Mouse (Mus musculus) lung, embryonic 16.5 days (tissue): ENCODE measurements around the gene Srxn1. TPM values are rescaled to one million over a fixed set of nuclear protein-coding genes. Genes with fewer than 3 reads are reported as not detected.

ENCODE experiments used
- ATAC-seq: fragments of 200-750 bp; cut with Nextera tagmentation; 2 replicates; pipeline ENCODE4 v1.8.0; 2017; ENCODE audit warnings: low read depth, mild to moderate bottlenecking, moderate library complexity
- H3K27ac ChIP-seq: fragments of 300-500 bp; sonication (generic); 2 replicates; pipeline ENCODE4 v1.5.1; 2014; ENCODE audit warnings: mild to moderate bottlenecking, control low read depth, low read length
- H3K27me3 ChIP-seq: fragments of 300-500 bp; sonication (generic); 2 replicates; pipeline ENCODE4 v1.6.1; 2014; ENCODE audit warnings: low read depth, low read length, mixed read lengths; ENCODE audit not compliant: control insufficient read depth, insufficient read depth
- H3K36me3 ChIP-seq: fragments of 300-500 bp; sonication (generic); 2 replicates; pipeline ENCODE4 v1.6.1; 2014; ENCODE audit warnings: low read length; ENCODE audit not compliant: control insufficient read depth, insufficient read depth
- H3K4me1 ChIP-seq: fragments of 300-500 bp; sonication (generic); replicated peaks from 2 replicates; pipeline ENCODE4 v1.6.1; 2014; ENCODE audit warnings: low read length, mixed read lengths; ENCODE audit not compliant: control insufficient read depth, insufficient read depth
- H3K4me2 ChIP-seq: fragments of 300-500 bp; sonication (generic); 2 replicates; pipeline ENCODE4 v1.6.1; 2014; ENCODE audit warnings: low read depth, low read length, control low read depth
- H3K4me3 ChIP-seq: fragments of 300-500 bp; sonication (generic); 2 replicates; pipeline ENCODE4 v1.5.1; 2014; ENCODE audit warnings: mild to moderate bottlenecking, low read length, control low read depth
- H3K9ac ChIP-seq: fragments of 300-500 bp; sonication (generic); 2 replicates; pipeline ENCODE4 v1.6.1; 2014; ENCODE audit warnings: low read length, control low read depth
- H3K9me3 ChIP-seq: fragments of 300-500 bp; sonication (generic); 2 replicates; pipeline ENCODE4 v1.6.1; 2016; ENCODE audit warnings: low read length; ENCODE audit not compliant: control insufficient read depth
- WGBS: fragments of 180-500 bp; shearing (Covaris S2); extraction: QIAGEN DNeasy Blood & Tissue Kit; methylation state at CpG from one replicate; pipeline ENCODE4 v1.1.7; 2014; 5-methylcytosine and 5-hydroxymethylcytosine counted together
- polyA plus RNA-seq: library from polyadenylated mRNA; unstranded; fragments of >200 nt; fragmentation: Nextera tagmentation; extraction: Ambion mirVana; gene quantifications from 2 replicates; pipeline ENCODE4 v1.2.1, GENCODE M21; 2015

Gene Srxn1
- polyA plus RNA-seq, 1 experiment from 2014 or later: 5.7 TPM

DNA sequence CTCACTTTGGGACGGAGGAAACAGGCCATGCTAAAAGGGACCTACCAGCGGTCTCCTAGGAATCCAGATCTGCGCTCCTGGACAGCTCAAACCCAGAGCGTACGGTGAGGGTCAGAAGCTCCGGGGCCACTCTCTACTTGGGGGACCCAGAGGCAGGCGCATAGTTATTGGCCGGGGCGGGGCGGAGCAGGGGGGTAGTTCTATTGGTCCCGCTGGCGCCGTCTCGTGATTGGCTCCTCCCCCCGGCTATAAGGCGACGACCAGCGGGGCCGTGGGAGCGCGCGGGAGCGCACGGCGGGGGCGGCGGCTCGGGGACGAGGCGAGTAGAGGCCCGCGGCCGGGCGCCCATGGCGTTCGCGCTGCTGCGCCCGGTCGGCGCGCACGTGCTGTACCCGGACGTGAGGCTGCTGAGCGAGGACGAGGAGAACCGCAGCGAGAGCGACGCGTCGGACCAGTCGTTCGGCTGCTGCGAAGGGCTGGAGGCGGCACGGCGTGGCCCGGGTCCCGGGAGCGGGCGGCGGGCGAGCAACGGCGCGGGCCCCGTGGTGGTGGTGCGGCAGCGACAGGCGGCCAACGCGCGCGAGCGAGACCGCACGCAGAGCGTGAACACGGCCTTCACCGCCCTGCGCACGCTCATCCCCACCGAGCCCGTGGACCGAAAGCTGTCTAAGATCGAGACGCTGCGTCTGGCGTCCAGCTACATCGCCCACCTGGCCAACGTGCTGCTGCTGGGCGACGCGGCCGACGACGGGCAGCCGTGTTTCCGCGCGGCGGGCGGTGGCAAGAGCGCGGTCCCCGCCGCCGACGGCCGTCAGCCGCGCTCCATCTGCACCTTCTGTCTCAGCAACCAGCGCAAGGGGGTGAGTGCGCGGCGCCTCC lies 38.2 kb downstream of the Srxn1 start, which contains the start of gene Tcf15:
Tcf15 (plus strand) TSS at position 283 of the 879 bp plus-strand sequence.
- Histone ChIP-seq H3K4me2 (peak within 1 kb of the TSS; percentile 87), H3K9ac (peak within 1 kb of the TSS; percentile 57), H3K4me3 (peak within 1 kb of the TSS; percentile 58), H3K4me1 (peaks cover 18% of the 10 kb centered on the region), H3K27me3 (peaks cover 33% of the 10 kb centered on the region), H3K9me3 (no peaks in the 10 kb centered on the region), H3K27ac (no peak within 1 kb of the TSS), H3K36me3 (no peaks in the 10 kb centered on the region)
- WGBS: under 1% methylated on average over 103 of the region's 118 CpGs
- peak; percentile 86 for ATAC-seq

DNA sequence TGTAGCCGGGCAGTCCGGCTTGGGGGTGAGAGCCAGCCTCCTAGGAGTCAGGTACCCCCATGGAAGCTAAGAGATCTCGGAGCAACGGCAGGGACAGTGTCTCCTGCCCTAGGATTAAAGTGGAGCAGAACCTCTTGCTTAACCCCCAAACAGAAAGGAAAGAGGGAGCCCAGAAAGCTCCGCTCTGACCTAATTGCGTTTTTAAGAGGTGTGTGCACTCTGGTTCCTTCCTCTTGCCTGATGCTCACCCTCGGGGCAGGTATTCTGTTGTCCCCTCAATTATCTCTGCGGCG lies 38.8 kb downstream of the Srxn1 start:
- peak overlapping the region; percentile 52 for H3K4me3 ChIP-seq
- H3K4me1 ChIP-seq: peaks cover 18% of the 10 kb centered on the region
- peak overlapping the region; percentile 57 for H3K9ac ChIP-seq
- H3K27ac ChIP-seq: no peak overlapping the region
- H3K27me3 ChIP-seq: peaks cover 33% of the 10 kb centered on the region
- ATAC-seq: no peak
- H3K36me3 ChIP-seq: no peaks in the 10 kb centered on the region
- 20% methylated on average over 9 of the region's 9 CpGs for WGBS
- H3K9me3 ChIP-seq: no peaks in the 10 kb centered on the region
- H3K4me2 ChIP-seq: peak overlapping the region; percentile 87

DNA sequence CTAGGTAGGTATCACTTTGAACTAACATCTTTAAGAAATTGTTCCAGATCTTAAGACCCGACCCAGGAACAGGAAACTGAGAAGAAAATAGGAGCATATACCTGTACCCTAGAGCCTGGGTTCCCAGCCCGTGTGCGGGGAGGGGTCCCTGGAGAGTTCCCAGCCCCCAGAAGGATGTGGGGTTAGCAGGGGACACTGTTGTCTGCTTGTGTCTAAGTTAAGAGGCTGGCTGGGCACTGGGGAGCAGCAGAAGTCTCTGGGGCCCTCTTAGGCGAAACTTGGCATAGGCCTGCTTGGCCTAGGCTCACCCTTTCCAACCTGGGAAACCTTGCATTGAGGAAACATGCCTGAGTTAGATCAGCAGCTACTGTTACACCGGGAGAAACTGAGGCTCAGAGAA lies 39.2 kb downstream of the Srxn1 start:
- Histone ChIP-seq H3K9me3 (no peaks in the 10 kb centered on the region), H3K27me3 (peaks cover 33% of the 10 kb centered on the region), H3K4me2 (peak overlapping the region; percentile 87), H3K9ac (no peak overlapping the region), H3K27ac (no peak overlapping the region), H3K4me3 (peak overlapping the region; percentile 52), H3K4me1 (peaks cover 18% of the 10 kb centered on the region), H3K36me3 (no peaks in the 10 kb centered on the region)
- 66% methylated on average over 5 of the region's 5 CpGs for WGBS
- ATAC-seq: no peak

DNA sequence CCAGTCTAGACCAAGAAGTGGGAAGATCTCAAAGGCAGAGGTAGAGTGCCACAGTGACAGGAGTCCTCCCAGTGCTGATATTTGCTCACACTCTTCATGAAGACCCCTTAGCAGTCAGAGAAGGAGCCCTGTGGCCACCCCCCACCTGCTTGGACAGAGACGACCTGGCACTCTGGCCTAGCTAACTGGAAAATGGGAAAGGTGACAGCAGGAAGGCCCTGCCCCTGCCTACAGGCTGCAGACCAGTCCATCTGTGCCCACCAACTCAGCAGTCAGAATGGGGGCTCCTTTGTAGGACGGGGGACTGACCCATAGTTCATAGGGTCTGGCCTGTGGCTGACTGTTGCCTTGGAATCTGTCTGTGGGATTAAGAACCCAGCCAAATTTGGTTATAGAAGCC lies 40.4 kb downstream of the Srxn1 start:
- ATAC-seq: no peak
- peaks cover 18% of the 10 kb centered on the region for H3K4me1 ChIP-seq
- H3K27me3 ChIP-seq: peaks cover 30% of the 10 kb centered on the region
- no peak overlapping the region for H3K4me3 ChIP-seq
- H3K9ac ChIP-seq: no peak overlapping the region
- H3K27ac ChIP-seq: no peak overlapping the region
- no peak overlapping the region; the same call in 1 of the 2 replicates for H3K4me2 ChIP-seq
- 72% methylated on average over 2 of the region's 2 CpGs for WGBS
- H3K9me3 ChIP-seq: no peaks in the 10 kb centered on the region
- no peaks in the 10 kb centered on the region for H3K36me3 ChIP-seq

DNA sequence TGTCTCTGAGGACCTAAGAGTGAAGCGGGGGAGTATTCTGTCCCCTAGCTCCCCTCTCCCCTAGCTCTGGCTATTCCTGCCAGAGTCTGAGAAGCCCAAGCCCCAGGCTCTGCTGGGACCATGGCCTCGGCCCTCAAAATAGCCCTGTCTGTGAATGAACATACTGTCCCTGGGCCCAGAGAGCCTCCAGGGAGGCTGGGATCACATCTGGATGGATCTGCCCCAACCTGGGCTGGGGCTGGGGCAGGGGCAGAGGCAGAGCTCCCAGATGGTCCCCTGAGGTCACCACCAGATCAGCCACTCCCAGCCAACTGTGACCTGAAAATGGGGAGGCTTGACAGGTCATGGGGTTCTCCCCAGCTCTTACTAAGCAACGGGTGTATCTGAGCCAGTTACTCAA lies 41.8 kb downstream of the Srxn1 start:
- 67% methylated on average over 3 of the region's 3 CpGs for WGBS
- H3K9ac ChIP-seq: no peak overlapping the region
- no peak overlapping the region for H3K4me2 ChIP-seq
- no peak overlapping the region for H3K27ac ChIP-seq
- H3K4me1 ChIP-seq: peaks cover 15% of the 10 kb centered on the region
- peaks cover 30% of the 10 kb centered on the region for H3K27me3 ChIP-seq
- H3K9me3 ChIP-seq: no peaks in the 10 kb centered on the region
- H3K4me3 ChIP-seq: no peak overlapping the region
- no peak for ATAC-seq
- H3K36me3 ChIP-seq: no peaks in the 10 kb centered on the region

DNA sequence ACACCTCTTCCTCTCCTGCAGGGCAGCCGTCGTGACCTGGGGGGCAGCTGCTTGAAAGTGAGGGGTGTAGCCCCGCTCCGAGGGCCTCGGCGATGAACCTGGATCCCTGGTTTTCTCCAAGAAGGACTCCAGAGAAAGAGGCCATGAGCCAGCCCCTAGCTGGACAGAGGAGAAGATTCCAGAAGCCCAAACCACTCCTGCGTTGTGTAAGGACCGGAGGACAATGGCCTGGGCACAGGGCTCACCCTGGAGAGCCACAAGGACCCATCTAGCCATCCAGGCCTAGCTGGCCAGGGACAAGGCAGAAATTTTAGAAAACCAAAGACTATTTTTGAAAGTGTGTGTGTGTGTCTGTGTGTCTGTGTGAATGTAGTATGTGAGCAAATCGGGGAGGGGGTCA lies 43.4 kb downstream of the Srxn1 start:
- ATAC-seq: no peak
- WGBS: 82% methylated on average over 9 of the region's 9 CpGs
- Histone ChIP-seq H3K27me3 (peaks cover 19% of the 10 kb centered on the region), H3K36me3 (no peaks in the 10 kb centered on the region), H3K9ac (no peak overlapping the region), H3K4me3 (no peak overlapping the region), H3K4me2 (no peak overlapping the region), H3K9me3 (no peaks in the 10 kb centered on the region), H3K4me1 (peaks cover 5% of the 10 kb centered on the region; the same call in 1 of the 2 replicates), H3K27ac (no peak overlapping the region)

DNA sequence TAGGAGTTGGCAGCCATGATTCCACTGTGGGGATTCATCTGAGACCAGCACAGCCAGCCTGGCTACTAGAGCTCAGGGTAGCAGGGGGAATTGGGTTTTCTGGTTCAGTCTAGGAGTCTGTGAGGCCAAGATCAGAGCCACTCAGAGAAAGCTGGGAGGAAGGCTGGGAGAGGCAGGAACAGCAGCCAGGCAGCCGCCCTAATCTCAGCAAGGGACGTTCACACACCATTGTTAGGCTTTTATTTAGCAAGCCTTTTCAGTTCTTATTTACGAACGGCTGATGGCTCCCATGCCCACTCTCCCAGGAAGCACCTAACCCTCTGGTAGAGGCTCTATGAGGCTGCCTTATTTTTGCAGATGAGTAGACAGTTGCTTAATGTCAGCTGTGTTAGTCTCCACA lies 44.6 kb downstream of the Srxn1 start:
- no peak overlapping the region for H3K9ac ChIP-seq
- H3K36me3 ChIP-seq: no peaks in the 10 kb centered on the region
- WGBS: 41% methylated on average over 4 of the region's 4 CpGs
- H3K4me2 ChIP-seq: no peak overlapping the region
- no peaks in the 10 kb centered on the region for H3K9me3 ChIP-seq
- H3K27ac ChIP-seq: no peak overlapping the region
- H3K27me3 ChIP-seq: peaks cover 7% of the 10 kb centered on the region
- H3K4me1 ChIP-seq: no peaks in the 10 kb centered on the region
- no peak overlapping the region for H3K4me3 ChIP-seq
- no peak for ATAC-seq

DNA sequence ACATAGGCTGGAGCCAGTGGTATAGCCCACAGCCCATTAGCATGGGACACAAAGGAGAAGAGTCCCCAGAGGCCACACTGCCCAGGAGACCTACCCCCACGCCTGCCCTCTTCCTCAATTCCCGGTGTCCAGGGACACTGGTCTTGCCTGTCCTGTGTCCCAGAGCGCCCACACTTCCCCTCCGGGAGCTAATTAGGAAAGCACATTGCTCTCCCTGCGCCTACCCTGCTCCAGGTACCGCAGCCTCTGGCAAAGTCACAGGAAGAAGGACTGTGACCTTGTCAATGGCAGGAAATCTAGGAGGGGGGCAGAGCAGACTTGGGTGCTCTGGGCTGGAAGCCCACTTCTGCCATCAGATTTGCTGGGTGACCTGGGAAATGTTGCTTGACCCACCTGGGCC lies 45.1 kb downstream of the Srxn1 start:
- Histone ChIP-seq H3K9me3 (no peaks in the 10 kb centered on the region), H3K4me1 (0 out of 2 replicates have a peak, but pooled peaks cover 2% of the 10 kb centered on the region), H3K27ac (no peak overlapping the region), H3K4me3 (no peak overlapping the region), H3K4me2 (no peak overlapping the region), H3K36me3 (no peaks in the 10 kb centered on the region), H3K9ac (no peak overlapping the region), H3K27me3 (peaks cover 2% of the 10 kb centered on the region; the same call in 1 of the 2 replicates)
- no peak for ATAC-seq
- 68% methylated on average over 6 of the region's 6 CpGs for WGBS

DNA sequence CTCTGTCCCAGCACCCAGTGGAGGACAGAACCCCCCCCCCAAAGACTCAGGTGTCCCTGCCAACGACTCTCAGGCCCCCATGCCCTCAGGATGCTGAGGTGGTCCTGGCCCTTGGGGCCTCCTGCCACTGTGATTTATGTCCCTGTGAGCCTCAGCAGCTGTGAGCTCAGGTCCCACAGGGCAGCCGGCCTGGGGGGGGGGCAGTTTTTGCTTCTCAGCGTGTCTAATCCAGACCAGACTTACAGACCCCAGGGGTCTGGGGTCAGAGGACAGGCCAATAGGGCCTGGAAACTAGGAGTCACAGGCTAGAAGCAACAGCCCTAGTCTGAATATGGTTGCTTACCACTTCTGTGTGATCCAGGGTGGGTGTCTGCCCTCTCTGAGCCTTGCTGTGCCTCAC lies 48.0 kb downstream of the Srxn1 start:
- H3K9me3 ChIP-seq: no peaks in the 10 kb centered on the region
- no peak overlapping the region for H3K27ac ChIP-seq
- no peak for ATAC-seq
- H3K4me1 ChIP-seq: 0 out of 2 replicates have a peak, but pooled peaks cover 5% of the 10 kb centered on the region
- no peaks in the 10 kb centered on the region for H3K27me3 ChIP-seq
- H3K4me2 ChIP-seq: no peak overlapping the region
- no peak overlapping the region for H3K4me3 ChIP-seq
- H3K36me3 ChIP-seq: no peaks in the 10 kb centered on the region
- no peak overlapping the region for H3K9ac ChIP-seq
- WGBS: 46% methylated on average over 3 of the region's 3 CpGs
